Mouse (Mus musculus): ENCODE measurements around the gene Tacr1. TPM values are rescaled to one million over a fixed set of nuclear protein-coding genes. Genes with fewer than 3 reads are reported as not detected.

Gene Tacr1
- total and polyA plus RNA-seq, 3 experiments = not detected

GRCm38 (mm10) chr6:82519626-82520025 is 117.5 kb downstream of the Tacr1 start:
- H3K27ac ChIP-seq (ENCODE audit: control insufficient read depth, low read depth, low read length) = no peak overlapping the region
- TF ChIP-seq ZKSCAN1 (IDR thresholded peaks at IDR 0.05; ENCODE audit: low read depth, low read length) (no peak), JUND (IDR thresholded peaks at IDR 0.05; ENCODE audit: low read depth, low read length) (no peak), TBP (IDR thresholded peaks at IDR 0.05; ENCODE audit: low read depth, low read length) (no peak), CHD1 (IDR thresholded peaks at IDR 0.05; ENCODE audit: low read depth, low read length) (no peak), POLR2A (IDR thresholded peaks at IDR 0.05; ENCODE audit: control insufficient read depth in 1 of 2, insufficient read depth in 1 of 2, low read depth in 1 of 2, low read length in 2 of 2, poor library complexity in 1 of 2) (no peak), RCOR1 (IDR thresholded peaks at IDR 0.05; ENCODE audit: low read depth, low read length) (no peak), TCF12 (IDR thresholded peaks at IDR 0.05; ENCODE audit: low read depth, low read length) (no peak), SMC3 (IDR thresholded peaks at IDR 0.05; ENCODE audit: low read depth, low read length) (no peak), KAT2A (conservative IDR thresholded peaks at IDR 0.05; ENCODE audit: low read depth, low read length) (no peak), E2F4 (IDR thresholded peaks at IDR 0.05; ENCODE audit: borderline replicate concordance, low read depth, low read length) (no peak), GATA1 (IDR thresholded peaks at IDR 0.05; ENCODE audit: low read depth, low read length) (no peak), TAL1 (IDR thresholded peaks at IDR 0.05; ENCODE audit: low read length) (no peak), EP300 (IDR thresholded peaks at IDR 0.05; ENCODE audit: low read depth in 1 of 2, low read length in 2 of 2) (no peak), POLR2AphosphoS5 (IDR thresholded peaks at IDR 0.05; ENCODE audit: borderline replicate concordance, low read depth, low read length) (no peak), MXI1 (IDR thresholded peaks at IDR 0.05; ENCODE audit: low read depth, low read length) (no peak), CHD2 (IDR thresholded peaks at IDR 0.05; ENCODE audit: low read length) (no peak)
- H3K36me3 ChIP-seq (ENCODE audit: control insufficient read depth in 1 of 2, insufficient read depth in 2 of 2, low read length in 2 of 2) = no peaks in the 10 kb centered on the region

GRCm38 (mm10) chr6:82522567-82522966 is 120.4 kb downstream of the Tacr1 start:
- Histone ChIP-seq H3K4me1 (ENCODE audit: control insufficient read depth in 1 of 2, insufficient read depth in 2 of 2, low read length in 2 of 2) (no peaks in the 10 kb centered on the region), H3K4me3 (ENCODE audit: control insufficient read depth in 1 of 2, insufficient read depth in 1 of 2, low read depth in 2 of 2, low read length in 2 of 2) (no peak overlapping the region), H3K9me3 (replicated peaks; ENCODE audit: insufficient read depth, low read length) (no peaks in the 10 kb centered on the region), H3K79me2 (ENCODE audit: control insufficient read depth, insufficient read depth, low read length, poor library complexity) (no peaks in the 10 kb centered on the region), H3K27me3 (ENCODE audit: control insufficient read depth in 1 of 2, insufficient read depth in 2 of 2, low read length in 2 of 2) (no peaks in the 10 kb centered on the region), H3K36me3 (ENCODE audit: control insufficient read depth in 1 of 2, insufficient read depth in 2 of 2, low read length in 2 of 2) (no peaks in the 10 kb centered on the region), H3K27ac (ENCODE audit: control insufficient read depth, low read depth, low read length) (no peak overlapping the region), H3K9ac (ENCODE audit: control insufficient read depth, low read depth, low read length, poor library complexity, severe bottlenecking) (no peak overlapping the region)
- TF ChIP-seq SIN3A (IDR thresholded peaks at IDR 0.05; ENCODE audit: low read length) = no peak
- no peak for TF ChIP-seq SMC3 (IDR thresholded peaks at IDR 0.05; ENCODE audit: low read depth, low read length)
- TF ChIP-seq USF1 (IDR thresholded peaks at IDR 0.05; ENCODE audit: low read depth, low read length) = no peak
- no peak for TF ChIP-seq RAD21 (IDR thresholded peaks at IDR 0.05; ENCODE audit: low read depth, low read length)
- TF ChIP-seq RCOR1 (IDR thresholded peaks at IDR 0.05; ENCODE audit: low read depth, low read length) = no peak
- TF ChIP-seq ZC3H11A (IDR thresholded peaks at IDR 0.05; ENCODE audit: low read depth, low read length) = no peak
- TF ChIP-seq EP300 (IDR thresholded peaks at IDR 0.05; ENCODE audit: low read depth in 1 of 2, low read length in 2 of 2) = no peak
- no peak for TF ChIP-seq MEF2A (IDR thresholded peaks at IDR 0.05; ENCODE audit: extremely low read depth, insufficient replicate concordance, low read depth, low read length, poor library complexity, severe bottlenecking)
- no peak for TF ChIP-seq MYB (IDR thresholded peaks at IDR 0.05; ENCODE audit: low read depth, low read length)
- no peak for TF ChIP-seq ELF1 (IDR thresholded peaks at IDR 0.05; ENCODE audit: low read depth, low read length)
- TF ChIP-seq GATA1 (IDR thresholded peaks at IDR 0.05; ENCODE audit: low read depth, low read length) = no peak
- no peak for TF ChIP-seq POLR2AphosphoS5 (IDR thresholded peaks at IDR 0.05; ENCODE audit: borderline replicate concordance, low read depth, low read length)
- no peak for TF ChIP-seq BHLHE40 (IDR thresholded peaks at IDR 0.05; ENCODE audit: borderline replicate concordance, low read depth, low read length)
- no peak for TF ChIP-seq KAT2A (conservative IDR thresholded peaks at IDR 0.05; ENCODE audit: low read depth, low read length)
- no peak for TF ChIP-seq GABPA (IDR thresholded peaks at IDR 0.05; ENCODE audit: low read depth, low read length)
- no peak for TF ChIP-seq CTCF (IDR thresholded peaks at IDR 0.05 in 2 of 3, conservative IDR thresholded peaks at IDR 0.05 in 1 of 3; ENCODE audit: control insufficient read depth in 1 of 3, insufficient read depth in 1 of 3, low read depth in 2 of 3, low read length in 3 of 3, poor library complexity in 1 of 3, severe bottlenecking in 1 of 3)
- DNase-seq (ENCODE audit: low read depth, low spot score) = no peak

More at GRCm38 (mm10) chr6:82519626-82520025, 117.5 kb downstream of the Tacr1 start:
- H3K9me3 ChIP-seq (replicated peaks; ENCODE audit: insufficient read depth, low read length) = no peaks in the 10 kb centered on the region
- H3K4me3 ChIP-seq (ENCODE audit: control insufficient read depth in 1 of 2, insufficient read depth in 1 of 2, low read depth in 2 of 2, low read length in 2 of 2) = no peak overlapping the region
- H3K27me3 ChIP-seq (ENCODE audit: control insufficient read depth in 1 of 2, insufficient read depth in 2 of 2, low read length in 2 of 2) = no peaks in the 10 kb centered on the region
- H3K4me1 ChIP-seq (ENCODE audit: control insufficient read depth in 1 of 2, insufficient read depth in 2 of 2, low read length in 2 of 2) = no peaks in the 10 kb centered on the region
- H3K79me2 ChIP-seq (ENCODE audit: control insufficient read depth, insufficient read depth, low read length, poor library complexity) = no peaks in the 10 kb centered on the region
- DNase-seq (ENCODE audit: low read depth, low spot score) = no peak
- H3K9ac ChIP-seq (ENCODE audit: control insufficient read depth, low read depth, low read length, poor library complexity, severe bottlenecking) = no peak overlapping the region

Measured in MEL (cell line).